Mouse (Mus musculus) heart, embryonic 11.5 days (tissue): ENCODE measurements at regions not wholly inside any gene's neighbourhood (a gene's known extent, or its start where the extent isn't known, plus 50 kb on each side); places are given as distances from the start of the nearest gene placed in this dataset.

Experiments
- ATAC-seq: fragments of 200-750 bp; cut with Nextera tagmentation; replicated peaks from 2 replicates; pipeline ENCODE4 v1.8.0; 2017; ENCODE audit warnings: moderate library complexity; ENCODE audit not compliant: insufficient number of reproducible peaks, low FRiP score, low TSS enrichment
- H3K27ac ChIP-seq: fragments of 300-500 bp; sonication (generic); 2 replicates; pipeline ENCODE4 v1.5.1; 2014; ENCODE audit warnings: mild to moderate bottlenecking, low read depth, low read length
- H3K27me3 ChIP-seq: fragments of 300-500 bp; sonication (generic); 2 replicates; pipeline ENCODE4 v1.6.1; 2014; ENCODE audit warnings: mild to moderate bottlenecking, low read length, mixed read lengths; ENCODE audit not compliant: control insufficient read depth, insufficient read depth
- H3K36me3 ChIP-seq: fragments of 300-500 bp; sonication (generic); 2 replicates; pipeline ENCODE4 v1.6.1; 2014; ENCODE audit warnings: mild to moderate bottlenecking, low read length, moderate library complexity, mixed read lengths; ENCODE audit not compliant: control insufficient read depth, insufficient read depth
- H3K4me1 ChIP-seq: fragments of 300-500 bp; sonication (generic); 2 replicates; pipeline ENCODE4 v1.6.1; 2014; ENCODE audit warnings: low read length; ENCODE audit not compliant: control insufficient read depth, insufficient read depth
- H3K4me2 ChIP-seq: fragments of 300-500 bp; sonication (generic); 2 replicates; pipeline ENCODE4 v1.6.1; 2014; ENCODE audit warnings: mild to moderate bottlenecking, moderate library complexity
- H3K4me3 ChIP-seq: fragments of 300-500 bp; sonication (generic); 2 replicates; pipeline ENCODE4 v1.5.1; 2014; ENCODE audit warnings: low read depth, low read length
- H3K9ac ChIP-seq: fragments of 300-500 bp; sonication (generic); 2 replicates; pipeline ENCODE4 v1.6.1; 2014; ENCODE audit warnings: mild to moderate bottlenecking, low read depth, low read length, moderate library complexity
- H3K9me3 ChIP-seq: fragments of 300-500 bp; sonication (generic); replicated peaks from 2 replicates; pipeline ENCODE4 v1.6.1; 2016; ENCODE audit warnings: low read length; ENCODE audit not compliant: control insufficient read depth
- WGBS: fragments of 180-500 bp; shearing (Covaris S2); extraction: QIAGEN DNeasy Blood & Tissue Kit; methylation state at CpG from one replicate; pipeline ENCODE4 v1.1.7; 2014; ENCODE audit not compliant: insufficient replicate concordance; 5-methylcytosine and 5-hydroxymethylcytosine counted together

DNA sequence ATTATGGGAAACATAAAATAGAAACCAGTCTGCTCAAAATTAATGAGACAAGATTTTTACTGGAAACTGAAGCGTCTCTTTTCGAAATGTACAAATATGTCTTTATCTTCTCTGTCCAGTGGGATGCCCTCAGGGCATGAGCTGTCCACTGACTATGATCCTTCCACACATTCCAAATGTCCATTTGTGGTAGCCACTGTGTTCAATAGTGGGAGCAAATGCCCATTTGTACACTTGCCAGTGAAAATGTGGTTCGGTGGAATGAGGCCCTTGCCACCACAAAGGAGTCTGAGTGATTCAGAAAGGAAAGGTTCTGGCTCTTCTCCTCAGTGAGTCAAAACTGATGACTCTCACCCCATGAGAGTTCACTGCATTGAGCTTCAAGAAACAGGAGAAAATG, 635.9 kb downstream of the Slc22a22 start:
- 87% methylated on average over 3 of the region's 3 CpGs for WGBS
- ATAC-seq = no peak
- Histone ChIP-seq H3K27ac (no peak overlapping the region), H3K9ac (no peak overlapping the region), H3K9me3 (no peaks in the 10 kb centered on the region), H3K27me3 (no peaks in the 10 kb centered on the region), H3K36me3 (no peaks in the 10 kb centered on the region), H3K4me3 (no peak overlapping the region), H3K4me2 (no peak overlapping the region), H3K4me1 (no peaks in the 10 kb centered on the region)

DNA sequence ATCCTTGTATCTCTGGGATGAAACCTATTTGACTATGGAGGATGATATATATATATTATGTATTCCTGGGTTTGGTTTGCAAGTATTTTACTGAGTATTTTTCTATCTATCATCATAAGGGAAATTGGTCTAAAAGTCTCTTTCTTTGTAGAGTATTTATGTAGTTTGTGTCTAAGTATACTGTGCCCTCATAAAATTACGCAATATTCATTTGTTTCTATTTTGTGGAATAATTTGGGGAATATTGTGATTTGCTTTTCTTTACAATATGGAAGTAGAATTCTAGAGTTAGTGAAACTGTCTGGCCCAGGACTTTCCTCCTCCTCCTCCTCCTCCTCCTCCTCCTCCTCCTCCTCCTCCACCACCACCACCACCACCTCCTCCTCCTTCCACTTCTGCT, 640.1 kb downstream of the Slc22a22 start:
- Histone ChIP-seq H3K27me3 (no peaks in the 10 kb centered on the region), H3K4me1 (no peaks in the 10 kb centered on the region), H3K9ac (no peak overlapping the region), H3K4me2 (no peak overlapping the region), H3K36me3 (no peaks in the 10 kb centered on the region), H3K4me3 (no peak overlapping the region), H3K27ac (no peak overlapping the region), H3K9me3 (no peaks in the 10 kb centered on the region)
- 86% methylated on average over 1 of the region's 1 CpGs for WGBS
- ATAC-seq = no peak

DNA sequence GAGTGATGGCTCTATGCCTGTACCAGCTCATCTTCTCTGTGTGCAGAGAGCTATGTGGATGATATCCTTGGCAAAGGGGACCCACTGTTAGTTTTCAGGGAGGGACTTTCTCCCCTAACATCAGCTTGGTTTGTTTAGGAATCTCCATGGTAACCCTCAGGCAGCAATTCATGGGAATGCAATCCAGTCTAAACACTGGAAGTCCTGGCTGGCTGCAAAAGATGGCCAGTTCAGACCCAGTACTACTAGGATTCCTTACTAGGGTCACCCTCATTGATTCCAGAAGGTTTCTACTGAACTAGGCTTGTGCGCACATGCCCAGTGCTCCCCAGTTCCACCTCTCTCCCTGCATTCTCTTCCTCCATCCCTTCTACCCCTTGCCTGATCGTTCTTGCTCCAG, 642.8 kb downstream of the Slc22a22 start:
- H3K4me3 ChIP-seq = no peak overlapping the region
- WGBS = 91% methylated on average over 2 of the region's 2 CpGs
- no peaks in the 10 kb centered on the region for H3K36me3 ChIP-seq
- no peaks in the 10 kb centered on the region for H3K9me3 ChIP-seq
- no peaks in the 10 kb centered on the region for H3K4me1 ChIP-seq
- ATAC-seq = no peak
- no peak overlapping the region for H3K4me2 ChIP-seq
- H3K27me3 ChIP-seq = no peaks in the 10 kb centered on the region
- no peak overlapping the region for H3K9ac ChIP-seq
- no peak overlapping the region for H3K27ac ChIP-seq

DNA sequence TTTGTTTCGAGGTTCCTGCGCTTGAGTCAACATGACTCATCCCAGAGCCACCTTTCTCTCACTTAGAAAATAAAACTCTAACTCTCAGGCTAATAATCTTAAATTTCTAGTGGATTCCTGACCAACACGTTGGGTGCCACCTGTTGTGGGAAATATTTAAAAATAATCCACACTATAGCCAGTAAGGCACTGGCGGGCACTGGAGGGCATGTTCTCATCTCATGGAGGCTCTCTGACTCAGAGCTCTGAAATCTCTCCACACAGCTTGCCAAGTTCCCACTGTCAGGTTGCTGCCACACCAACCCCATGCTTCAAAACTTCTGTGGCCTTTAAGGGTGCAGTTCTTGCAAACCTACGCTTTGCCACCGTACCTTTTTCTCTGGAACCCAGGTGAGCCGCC, 644.8 kb downstream of the Slc22a22 start:
- ATAC-seq = no peak
- H3K27me3 ChIP-seq = no peaks in the 10 kb centered on the region
- no peaks in the 10 kb centered on the region for H3K36me3 ChIP-seq
- WGBS = 88% methylated on average over 7 of the region's 7 CpGs
- no peak overlapping the region for H3K4me3 ChIP-seq
- H3K9ac ChIP-seq = no peak overlapping the region
- no peak overlapping the region for H3K4me2 ChIP-seq
- no peak overlapping the region for H3K27ac ChIP-seq
- H3K9me3 ChIP-seq = no peaks in the 10 kb centered on the region
- H3K4me1 ChIP-seq = no peaks in the 10 kb centered on the region

DNA sequence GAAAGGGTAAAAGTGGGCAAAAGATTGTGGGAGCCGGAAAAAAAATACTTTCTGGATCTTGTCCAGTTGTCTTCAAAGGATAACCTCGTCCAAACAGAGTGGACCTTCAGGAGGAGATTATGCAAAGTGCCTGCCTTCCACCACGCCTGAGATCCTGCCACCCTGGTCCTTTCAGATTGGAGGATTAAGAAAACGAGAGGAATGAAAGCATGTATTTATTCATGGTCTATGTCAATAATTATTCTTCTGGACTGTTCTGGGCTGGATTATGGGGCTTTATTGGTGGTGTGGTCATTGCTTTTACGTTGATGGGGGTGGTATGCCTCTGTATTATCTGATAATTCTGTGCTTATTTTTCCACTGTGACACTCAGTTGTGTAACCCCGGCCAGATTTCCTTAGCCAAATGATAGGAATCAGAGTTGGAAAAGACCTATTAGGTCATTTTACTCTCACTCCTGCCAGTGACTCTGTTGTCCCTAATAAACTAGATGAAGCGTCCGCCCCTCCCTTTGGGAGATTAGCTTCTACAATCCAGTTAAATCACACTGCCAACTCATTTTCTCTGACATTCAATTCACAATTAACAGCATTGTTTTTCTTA, 656.3 kb downstream of the Slc22a22 start:
- Histone ChIP-seq H3K4me2 (no peak overlapping the region), H3K36me3 (no peaks in the 10 kb centered on the region), H3K4me3 (no peak overlapping the region), H3K27ac (no peak overlapping the region), H3K9ac (no peak overlapping the region), H3K9me3 (no peaks in the 10 kb centered on the region), H3K27me3 (no peaks in the 10 kb centered on the region), H3K4me1 (no peaks in the 10 kb centered on the region)
- ATAC-seq = no peak
- WGBS = 60% methylated on average over 8 of the region's 8 CpGs

DNA sequence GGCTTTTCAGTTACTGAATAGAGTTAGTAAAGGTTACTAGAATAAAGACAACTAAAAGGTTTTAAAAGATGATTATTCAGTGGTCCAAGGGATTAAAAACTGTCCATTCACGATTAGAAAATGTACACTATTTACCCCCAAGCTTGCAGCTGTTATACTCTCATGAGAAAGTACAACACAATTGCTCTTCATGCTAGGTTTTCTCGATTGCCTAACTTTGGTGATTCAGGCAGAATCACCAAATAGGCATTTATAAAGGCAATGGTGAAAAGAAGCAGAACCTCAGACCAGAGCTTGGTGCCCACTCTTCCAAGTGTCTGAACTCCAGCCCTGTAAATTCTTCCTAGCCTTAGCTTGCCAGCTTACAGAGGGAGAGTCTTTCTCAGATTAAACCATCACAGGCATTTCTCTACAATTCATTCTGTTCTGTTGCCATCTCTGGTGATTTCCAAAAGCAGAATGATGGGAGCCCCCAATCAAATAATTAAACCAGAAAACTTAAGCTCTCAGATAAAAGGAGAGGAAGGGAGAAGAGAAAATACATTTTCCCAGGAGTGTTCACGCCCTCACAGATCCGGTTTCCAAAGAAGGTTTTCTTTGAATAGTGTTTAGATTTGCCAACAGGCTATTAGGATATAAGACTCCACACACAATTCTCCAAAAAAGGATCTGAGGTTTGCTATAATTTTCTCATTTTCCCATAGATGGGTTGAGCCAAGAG, 657.0 kb downstream of the Slc22a22 start:
- Histone ChIP-seq H3K9ac (no peak overlapping the region), H3K4me3 (no peak overlapping the region), H3K27ac (no peak overlapping the region), H3K4me2 (no peak overlapping the region), H3K4me1 (no peaks in the 10 kb centered on the region), H3K36me3 (no peaks in the 10 kb centered on the region), H3K9me3 (no peaks in the 10 kb centered on the region), H3K27me3 (no peaks in the 10 kb centered on the region)
- WGBS = 63% methylated on average over 4 of the region's 4 CpGs
- ATAC-seq = no peak

DNA sequence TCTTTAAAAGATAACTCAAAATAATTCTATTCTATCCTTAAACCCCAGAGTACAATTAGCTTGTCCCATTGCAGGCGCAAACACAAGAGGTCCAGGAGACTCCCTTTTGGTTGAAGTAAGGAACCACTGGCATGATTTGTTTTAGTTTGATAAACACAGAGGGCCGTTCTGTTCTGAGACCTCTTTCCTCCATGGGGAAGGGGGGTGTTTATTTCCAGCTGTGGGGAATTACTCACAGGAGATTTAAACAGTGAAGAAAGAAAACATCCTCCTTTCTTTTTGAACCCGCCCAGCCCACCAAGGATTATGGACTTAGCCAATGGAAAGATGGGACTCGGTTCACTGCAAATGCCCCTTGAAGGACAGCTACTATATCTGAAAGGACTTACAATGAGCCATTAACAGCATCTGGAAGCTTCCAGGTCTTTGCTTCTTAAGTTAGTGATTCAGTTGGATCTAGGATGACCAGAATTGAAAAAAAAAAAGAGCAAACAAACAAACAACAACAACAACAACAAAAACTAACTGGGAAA, 659.2 kb downstream of the Slc22a22 start:
- no peak overlapping the region for H3K4me3 ChIP-seq
- no peaks in the 10 kb centered on the region for H3K36me3 ChIP-seq
- H3K27me3 ChIP-seq = no peaks in the 10 kb centered on the region
- no peak overlapping the region for H3K9ac ChIP-seq
- 49% methylated on average over 4 of the region's 4 CpGs for WGBS
- H3K4me2 ChIP-seq = no peak overlapping the region
- H3K9me3 ChIP-seq = no peaks in the 10 kb centered on the region
- no peak overlapping the region for H3K27ac ChIP-seq
- H3K4me1 ChIP-seq = no peaks in the 10 kb centered on the region
- no peak for ATAC-seq

- Histone ChIP-seq H3K9me3 (no peaks in the 10 kb centered on the region), H3K36me3 (no peaks in the 10 kb centered on the region), H3K9ac (no peak overlapping the region), H3K4me3 (no peak overlapping the region), H3K27me3 (no peaks in the 10 kb centered on the region), H3K4me1 (no peaks in the 10 kb centered on the region), H3K27ac (no peak overlapping the region), H3K4me2 (no peak overlapping the region)
- no peak for ATAC-seq
- WGBS = 55% methylated on average over 5 of the region's 5 CpGs
Observed at GRCm38 (mm10) chr15:56817204-56818157, 659.9 kb downstream of the Slc22a22 start.
